Mouse (Mus musculus) stomach, embryonic 14.5 days (tissue): ENCODE data around the gene Cript. TPM values are rescaled to one million over a fixed set of nuclear protein-coding genes. Genes with fewer than 3 reads are reported as not detected.
"Not testable (repeated sequence)": the region's sequence is repeated elsewhere in the genome, so short reads cannot be mapped to it uniquely, and the experiment has no call there.

Experiments
- ATAC-seq: fragments of 200-750 bp; cut with Nextera tagmentation; 2 replicates; pipeline ENCODE4 v1.8.0; 2017; ENCODE audit warnings: low read depth, moderate TSS enrichment; ENCODE audit not compliant: insufficient number of reproducible peaks, insufficient read depth, low FRiP score
- H3K27ac ChIP-seq: fragments of 300-500 bp; sonication (generic); 2 replicates; pipeline ENCODE4 v1.5.1; 2014; ENCODE audit warnings: mild to moderate bottlenecking, low read length, moderate library complexity, mixed read lengths
- H3K27me3 ChIP-seq: fragments of 300-500 bp; sonication (generic); 2 replicates; pipeline ENCODE4 v1.6.1; 2014; ENCODE audit warnings: low read length, control low read depth, mixed read lengths; ENCODE audit not compliant: control insufficient read depth, insufficient read depth
- H3K36me3 ChIP-seq: fragments of 300-500 bp; sonication (generic); 2 replicates; pipeline ENCODE4 v1.6.1; 2014; ENCODE audit warnings: mild to moderate bottlenecking, control low read depth, low read length, moderate library complexity, mixed read lengths; ENCODE audit not compliant: control insufficient read depth, insufficient read depth
- H3K4me1 ChIP-seq: fragments of 300-500 bp; sonication (generic); 2 replicates; pipeline ENCODE4 v1.6.1; 2014; ENCODE audit warnings: low read length, control low read depth, mixed read lengths; ENCODE audit not compliant: control insufficient read depth, insufficient read depth
- H3K4me2 ChIP-seq: fragments of 300-500 bp; sonication (generic); replicated peaks from 2 replicates; pipeline ENCODE4 v1.6.1; 2014; ENCODE audit warnings: low read depth, low read length, control low read depth
- H3K4me3 ChIP-seq: fragments of 300-500 bp; sonication (generic); 2 replicates; pipeline ENCODE4 v1.5.1; 2014; ENCODE audit warnings: low read depth, low read length, control low read depth
- H3K9ac ChIP-seq: fragments of 300-500 bp; sonication (generic); replicated peaks from 2 replicates; pipeline ENCODE4 v1.6.1; 2014; ENCODE audit warnings: low read depth, mild to moderate bottlenecking, control low read depth, low read length, moderate library complexity, mixed read lengths
- H3K9me3 ChIP-seq: fragments of 300-500 bp; sonication (generic); 2 replicates; pipeline ENCODE4 v1.6.1; 2016; ENCODE audit warnings: low read depth, low read length, control low read depth; ENCODE audit not compliant: control insufficient read depth
- WGBS: fragments of 180-500 bp; shearing (Covaris S2); extraction: QIAGEN DNeasy Blood & Tissue Kit; methylation state at CpG from one replicate; pipeline ENCODE4 v1.1.7; 2014; 5-methylcytosine and 5-hydroxymethylcytosine counted together
- polyA plus RNA-seq: library from polyadenylated mRNA; unstranded; fragments of >200 nt; fragmentation: Nextera tagmentation; extraction: Ambion mirVana; gene quantifications from 2 replicates; pipeline ENCODE4 v1.2.1, GENCODE M21; 2014

Cript gene
- polyA plus RNA-seq, 1 experiment from 2014 or later, result 142 TPM

DNA sequence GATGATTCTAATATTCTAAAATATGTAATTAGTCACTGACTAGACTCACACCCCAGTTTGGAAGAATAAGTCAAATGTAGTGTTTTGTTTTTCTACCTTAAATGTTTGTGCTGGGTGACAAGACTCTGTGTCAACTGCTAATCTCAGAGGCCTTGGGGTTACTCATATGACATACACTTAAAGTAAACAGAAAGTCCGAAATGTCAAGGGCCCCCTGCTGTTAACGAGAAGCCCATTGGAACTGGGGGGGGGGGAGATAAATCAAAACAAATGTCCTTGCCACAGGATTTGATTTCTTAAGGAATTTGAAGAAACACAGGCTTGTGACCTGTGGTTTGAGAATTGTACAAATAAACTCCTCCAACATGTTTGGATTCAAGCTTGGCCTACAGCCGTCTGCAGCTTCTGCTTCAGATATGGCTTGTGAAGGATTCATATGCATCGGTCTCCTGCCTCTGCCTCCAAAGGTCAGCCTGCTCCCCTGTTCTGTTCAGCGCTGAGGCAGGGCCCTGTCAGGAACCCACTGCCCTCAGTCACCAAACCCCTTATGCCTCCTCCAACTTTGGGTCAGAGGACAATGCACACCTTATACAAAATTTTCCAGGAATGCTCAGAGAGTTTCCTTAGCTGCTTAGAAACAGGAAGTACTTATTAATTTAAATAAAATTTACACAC is 47.6 kb downstream of the Cript start:
- Histone ChIP-seq H3K4me1 (no peaks in the 10 kb centered on the region), H3K4me2 (no peak overlapping the region), H3K36me3 (no peaks in the 10 kb centered on the region), H3K9ac (no peak overlapping the region), H3K4me3 (no peak overlapping the region), H3K9me3 (no peaks in the 10 kb centered on the region), H3K27ac (no peak overlapping the region), H3K27me3 (no peaks in the 10 kb centered on the region)
- no peak for ATAC-seq
- WGBS, result 22% methylated on average over 5 of the region's 5 CpGs

DNA sequence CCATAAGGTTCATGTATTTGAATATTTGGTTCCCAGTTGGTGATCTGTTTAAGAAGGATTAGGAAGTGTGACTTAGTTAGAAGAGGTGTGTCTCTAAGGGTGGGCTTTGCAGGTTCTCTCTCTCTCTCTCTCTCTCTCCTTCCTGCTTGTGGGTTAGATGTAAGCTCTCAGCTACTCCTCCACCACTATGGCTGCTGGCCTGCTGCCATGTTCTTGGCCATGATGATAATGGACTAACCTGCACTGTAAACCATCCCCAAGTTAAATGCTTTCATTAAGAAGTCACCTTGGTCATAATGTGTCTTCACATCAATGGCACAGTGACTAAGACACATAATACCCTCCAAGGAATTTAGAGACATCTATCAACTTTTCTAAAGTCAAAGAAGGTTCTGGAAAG is 48.1 kb downstream of the Cript start:
- Histone ChIP-seq H3K4me2 (no peak overlapping the region), H3K4me1 (no peaks in the 10 kb centered on the region), H3K9ac (no peak overlapping the region), H3K9me3 (no peaks in the 10 kb centered on the region), H3K27me3 (no peaks in the 10 kb centered on the region), H3K27ac (no peak overlapping the region), H3K36me3 (no peaks in the 10 kb centered on the region), H3K4me3 (no peak overlapping the region)
- no peak for ATAC-seq

- not testable (repeated sequence) for ATAC-seq, H3K9me3 ChIP-seq, H3K4me1 ChIP-seq, H3K36me3 ChIP-seq, H3K27ac ChIP-seq, H3K27me3 ChIP-seq, H3K9ac ChIP-seq, H3K4me2 ChIP-seq, H3K4me3 ChIP-seq
- WGBS, result 95% methylated on average over 17 of the region's 17 CpGs
These were observed 52.9 kb downstream of the Cript start for GRCm38 (mm10) chr17:87078217-87078616.

GRCm38 (mm10) chr17:87080724-87081123 is 55.4 kb downstream of the Cript start:
- 85% methylated on average over 7 of the region's 7 CpGs for WGBS
- ATAC-seq, result no peak

DNA sequence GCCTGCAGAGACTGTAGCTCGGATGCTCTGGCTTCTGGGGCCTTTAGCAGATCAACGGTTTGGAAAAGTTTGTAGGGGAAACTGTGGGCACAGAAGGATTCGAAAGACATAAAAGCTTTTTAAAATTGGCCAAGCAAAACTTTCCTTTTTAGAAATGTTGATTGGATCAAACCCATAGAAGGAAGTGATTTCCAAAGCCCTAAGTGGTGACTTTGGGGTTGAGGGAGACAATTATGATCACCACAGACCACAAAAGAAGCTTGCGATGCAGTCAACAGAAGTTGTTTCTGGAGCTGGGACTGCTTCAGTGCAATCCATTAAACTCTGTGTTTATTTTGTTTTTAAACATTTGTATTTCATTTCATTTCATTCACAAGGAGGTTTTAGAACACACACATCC is 57.2 kb downstream of the Cript start:
- 87% methylated on average over 4 of the region's 4 CpGs for WGBS
- Histone ChIP-seq H3K9ac (no peak overlapping the region), H3K4me1 (no peaks in the 10 kb centered on the region), H3K9me3 (no peaks in the 10 kb centered on the region), H3K27me3 (no peaks in the 10 kb centered on the region), H3K27ac (no peak overlapping the region), H3K4me2 (no peak overlapping the region), H3K36me3 (no peaks in the 10 kb centered on the region), H3K4me3 (no peak overlapping the region)
- no peak for ATAC-seq

More at GRCm38 (mm10) chr17:87080724-87081123, 55.4 kb downstream of the Cript start:
- Histone ChIP-seq H3K9me3 (no peaks in the 10 kb centered on the region), H3K27ac (no peak overlapping the region), H3K4me1 (no peaks in the 10 kb centered on the region), H3K4me2 (no peak overlapping the region), H3K36me3 (no peaks in the 10 kb centered on the region), H3K4me3 (no peak overlapping the region), H3K27me3 (no peaks in the 10 kb centered on the region), H3K9ac (no peak overlapping the region)

DNA sequence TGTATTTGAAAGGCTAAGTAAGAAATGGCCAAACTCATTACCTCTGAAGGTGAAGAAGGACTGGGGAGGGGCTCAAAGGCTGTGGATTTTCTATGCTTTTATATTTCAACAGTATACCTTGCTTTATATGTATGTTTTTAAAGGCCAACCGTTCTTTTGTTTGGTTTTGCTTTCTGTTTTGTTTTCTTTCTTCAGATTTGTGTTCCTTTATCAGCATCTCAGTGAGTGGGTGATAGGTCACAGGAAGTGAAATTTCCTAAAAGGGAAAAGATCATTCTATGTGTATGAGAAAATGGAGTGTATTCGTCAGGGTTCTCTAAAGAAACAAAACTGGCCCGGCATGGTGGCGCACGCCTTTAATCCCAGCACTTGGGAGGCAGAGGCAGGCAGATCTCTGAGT is 58.3 kb downstream of the Cript start:
- no peak overlapping the region for H3K4me2 ChIP-seq
- H3K9ac ChIP-seq, result no peak overlapping the region
- H3K27ac ChIP-seq, result no peak overlapping the region
- no peaks in the 10 kb centered on the region for H3K9me3 ChIP-seq
- 86% methylated on average over 5 of the region's 5 CpGs for WGBS
- no peak for ATAC-seq
- no peak overlapping the region for H3K4me3 ChIP-seq
- H3K27me3 ChIP-seq, result no peaks in the 10 kb centered on the region
- no peaks in the 10 kb centered on the region for H3K4me1 ChIP-seq
- H3K36me3 ChIP-seq, result no peaks in the 10 kb centered on the region

Other genes starting within 250 kb of the Cript start
- gene Tmem247, start 108.2 kb upstream of the Cript start, polyA plus RNA-seq, result not detected in 2 replicates
- gene Atp6v1e2, start 77.7 kb upstream of the Cript start, polyA plus RNA-seq, result not detected in 2 replicates
- 22.1 and 24.3 TPM in 2 replicates for gene Rhoq, start 62.5 kb upstream of the Cript start, polyA plus RNA-seq
- gene Pigf, start 144 bp upstream of the Cript start, polyA plus RNA-seq, result 46.4 and 47.4 TPM in 2 replicates
- 15.2 and 15.9 TPM in 2 replicates for gene Socs5, start 82.1 kb downstream of the Cript start, polyA plus RNA-seq
- 82.6 and 93.6 TPM in 2 replicates for gene Mcfd2, start 240.4 kb downstream of the Cript start, polyA plus RNA-seq